Mouse (Mus musculus) Patski (cell line): Measurements from ENCODE around the gene Ffar4. TPM values are rescaled to one million over a fixed set of nuclear protein-coding genes. Genes with fewer than 3 reads are reported as not detected.

Source experiments
- ATAC-seq: fragments of 100-300 bp; one replicate; pipeline ENCODE4 v1.8.0; 2021
- CTCF ChIA-PET: fragments of 350-600 bp; sonication (Branson Sonifier 250); formaldehyde crosslinking; loops from one replicate; lab custom pipeline; 2022; ENCODE audit warnings: inconsistent platforms; lab: Charles Lee
- POLR2A ChIA-PET: fragments of 350-600 bp; sonication (Branson Sonifier 250); formaldehyde crosslinking; loops from one replicate; lab custom pipeline; 2022; ENCODE audit warnings: antibody characterized with exemption, inconsistent platforms; lab: Charles Lee
- DNase-seq: peaks from one replicate; pipeline ENCODE4 v3.0.0-alpha.2; 2011; ENCODE audit warnings: low read depth, low spot score
- H3K27me3 ChIP-seq: fragments of 371-371 bp; one replicate; pipeline ENCODE4 v1.5.1; 2021
- CTCF ChIP-seq: fragments of 100-300 bp; IDR thresholded peaks from one replicate; pipeline ENCODE4 v1.5.1; 2021
- in situ Hi-C: fragments of 300-500 bp; cut with MboI; formaldehyde crosslinking; loops from 3 replicates; pipeline ENCODE4 v1.11.1; 2018; ENCODE audit warnings: low pct_unique_long_range_greater_than_20kb, mixed read lengths
- polyA plus RNA-seq: library from polyadenylated mRNA; unstranded; gene quantifications from one replicate; pipeline ENCODE4 v1.2.3, GENCODE M21; 2021

Ffar4 gene
- polyA plus RNA-seq, 1 experiment from 2014 or later, result not detected

- TF ChIP-seq CTCF, result no peak
- in situ Hi-C loops, result no loop called here
- POLR2A ChIA-PET, result no interaction called here
- DNase-seq (no peak), ATAC-seq (no peak)
- H3K27me3 ChIP-seq, result peaks cover 82% of the 10 kb centered on the region
- CTCF ChIA-PET, result no interaction called here
These were observed 28.3 kb downstream of the Ffar4 start, which contains the start of gene Rbp4 for GRCm38 (mm10) chr19:38125219-38125610. TSS of gene Rbp4 (minus strand) at chr19:38125281.

GRCm38 (mm10) chr19:38126656-38127055 is 29.8 kb downstream of the Ffar4 start:
- ATAC-seq (no peak), DNase-seq (no peak)
- H3K27me3 ChIP-seq, result peaks cover 80% of the 10 kb centered on the region
- no peak for TF ChIP-seq CTCF
- POLR2A ChIA-PET, result no interaction called here
- in situ Hi-C loops, result no loop called here
- CTCF ChIA-PET, result no interaction called here

GRCm38 (mm10) chr19:38132481-38132880 is 35.6 kb downstream of the Ffar4 start, which contains the start of gene Pde6c:
TSS of gene Pde6c (plus strand) at chr19:38132781.
- ChIA-PET CTCF (interaction anchor here (0.9 kb wide), 1 partner anchor 66 kb away, joined by 3 read pairs; no protein-coding TSS in a partner anchor), POLR2A (no interaction called here)
- in situ Hi-C loops, result no loop called here
- peaks cover 36% of the 10 kb centered on the region for H3K27me3 ChIP-seq
- TF ChIP-seq CTCF, result no peak
- DNase-seq (no peak), ATAC-seq (no peak)

- TF ChIP-seq CTCF, result no peak
- ATAC-seq, result peak; percentile 41
- peak; percentile 17 for DNase-seq
- peaks cover 24% of the 10 kb centered on the region for H3K27me3 ChIP-seq
- POLR2A ChIA-PET, result no interaction called here
- CTCF ChIA-PET, result no interaction called here
- in situ Hi-C loops, result no loop called here
These were observed 37.1 kb downstream of the Ffar4 start for GRCm38 (mm10) chr19:38133986-38134385.

- peaks cover 18% of the 10 kb centered on the region for H3K27me3 ChIP-seq
- POLR2A ChIA-PET, result no interaction called here
- no peak for ATAC-seq
- CTCF ChIA-PET, result interaction anchor here (0.6 kb wide), 1 partner anchor 34 kb away, joined by 3 read pairs; no protein-coding TSS in a partner anchor
- in situ Hi-C loops, result no loop called here
- DNase-seq, result no peak
- no peak for TF ChIP-seq CTCF
These were observed 37.9 kb downstream of the Ffar4 start for GRCm38 (mm10) chr19:38134806-38135205.

DNA sequence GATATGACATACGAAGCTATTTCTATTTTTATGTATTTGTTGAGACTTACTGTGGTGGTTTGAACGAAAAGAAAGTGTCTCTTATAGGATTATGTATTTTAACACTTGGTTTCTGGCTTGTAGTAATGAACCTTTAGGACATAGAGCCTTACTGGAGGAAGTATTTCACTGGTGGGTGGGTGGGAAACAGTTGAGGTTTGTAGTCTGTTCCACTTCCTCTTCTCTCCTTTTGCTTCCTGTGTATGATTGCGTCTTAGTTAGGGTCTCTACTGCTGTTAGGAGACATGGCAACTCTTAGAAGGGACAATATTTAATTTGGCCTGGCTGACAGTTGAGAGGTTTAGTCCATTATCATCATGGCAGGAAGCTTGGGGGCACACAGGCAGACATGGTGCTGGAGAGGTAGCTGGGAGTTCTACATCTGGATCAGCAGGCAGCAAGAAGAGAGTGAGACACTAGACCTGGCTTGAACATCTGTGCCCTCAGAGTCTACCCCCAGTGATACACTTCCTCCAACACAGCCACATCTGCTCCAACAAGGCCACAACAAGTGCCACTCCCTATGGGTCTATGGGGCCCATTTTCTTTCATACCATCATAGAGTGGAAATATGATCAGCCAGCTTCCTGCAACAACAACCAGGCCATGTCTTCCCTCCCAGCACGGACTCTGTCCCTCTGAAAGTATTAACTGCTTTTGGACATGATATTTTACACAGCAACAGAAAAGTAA is 46.8 kb downstream of the Ffar4 start:
- H3K27me3 ChIP-seq, result peaks cover 54% of the 10 kb centered on the region
- DNase-seq (no peak), ATAC-seq (no peak)
- CTCF ChIA-PET, result no interaction called here
- POLR2A ChIA-PET, result no interaction called here
- TF ChIP-seq CTCF, result no peak
- in situ Hi-C loops, result no loop called here

DNA sequence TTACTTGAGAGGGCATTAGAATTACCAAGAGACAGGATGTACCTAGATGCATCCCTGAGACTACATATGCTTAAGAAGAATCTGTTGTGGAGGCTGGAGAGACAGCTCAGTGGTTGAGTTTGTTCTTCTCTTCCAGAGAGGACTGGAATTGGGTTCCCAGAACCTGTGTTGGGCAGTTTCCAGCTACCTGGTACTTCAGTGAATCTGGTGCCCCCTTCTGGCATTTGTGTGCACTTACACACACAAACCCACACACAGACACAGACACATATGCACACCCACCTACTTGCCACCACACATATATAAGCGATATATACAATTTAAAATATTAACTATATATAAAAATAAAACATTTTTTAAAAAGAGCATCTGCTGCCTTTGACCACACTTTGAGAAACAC is 59.4 kb downstream of the Ffar4 start:
- CTCF ChIA-PET, result no interaction called here
- POLR2A ChIA-PET, result no interaction called here
- in situ Hi-C loops, result no loop called here
- ATAC-seq, result no peak
- H3K27me3 ChIP-seq, result peaks cover 57% of the 10 kb centered on the region
- no peak for DNase-seq
- TF ChIP-seq CTCF, result peak; percentile 43

GRCm38 (mm10) chr19:38161648-38162354 is 64.9 kb downstream of the Ffar4 start:
- in situ Hi-C loops, result no loop called here
- CTCF ChIA-PET, result no interaction called here
- POLR2A ChIA-PET, result interaction anchor here (0.6 kb wide), 1 partner anchor 380 kb away, joined by 3 read pairs; no protein-coding TSS in a partner anchor
- ATAC-seq (no peak), DNase-seq (no peak)
- peaks cover 78% of the 10 kb centered on the region for H3K27me3 ChIP-seq
- no peak for TF ChIP-seq CTCF

Other genes with a start within 250 kb of the Ffar4 start
- gene Myof, start 53.5 kb upstream of the Ffar4 start, polyA plus RNA-seq, result 467 TPM
- 24.5 TPM for gene Cep55, start 42.1 kb upstream of the Ffar4 start, polyA plus RNA-seq
- gene Rbp4, start 28.2 kb downstream of the Ffar4 start, polyA plus RNA-seq, result 2.1 TPM
- gene Pde6c, start 35.7 kb downstream of the Ffar4 start, polyA plus RNA-seq, result not detected
- gene Fra10ac1, start 127.1 kb downstream of the Ffar4 start, polyA plus RNA-seq, result 20.4 TPM
- gene Lgi1, start 167.5 kb downstream of the Ffar4 start, polyA plus RNA-seq, result 0.04 TPM